Mouse (Mus musculus) 3T3-L1 (cell line): Measurements from ENCODE around the gene Ficd.

Source experiments
- DNase-seq: peaks from one replicate; pipeline ENCODE4 v3.0.0-alpha.2; 2015; ENCODE audit warnings: low read depth, low spot score

Gene Ficd

DNA sequence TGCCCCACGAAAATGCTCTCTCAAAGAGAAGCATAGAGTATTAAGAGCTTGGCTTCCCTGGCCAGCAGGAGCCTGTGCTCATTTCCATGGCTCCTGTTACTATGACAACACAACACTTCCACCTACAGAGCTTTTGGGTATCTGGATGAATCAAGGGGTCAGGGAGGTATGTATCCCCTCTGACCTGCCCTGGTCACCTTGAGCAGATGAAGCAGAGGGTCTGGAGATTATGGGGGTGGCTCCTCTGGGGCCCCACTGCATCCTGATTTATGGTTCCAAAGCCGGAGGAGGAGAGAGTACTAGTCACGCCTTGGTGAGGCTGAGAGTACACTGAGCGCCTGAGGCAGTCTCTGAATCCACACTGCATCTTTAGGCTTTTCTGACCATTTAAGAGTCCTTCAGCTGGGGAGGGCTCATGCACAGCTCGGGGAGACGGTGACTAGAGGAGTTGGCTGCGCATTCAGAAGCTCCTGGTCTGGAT lies 4.9 kb upstream of the Ficd start:
- no peak for DNase-seq

DNA sequence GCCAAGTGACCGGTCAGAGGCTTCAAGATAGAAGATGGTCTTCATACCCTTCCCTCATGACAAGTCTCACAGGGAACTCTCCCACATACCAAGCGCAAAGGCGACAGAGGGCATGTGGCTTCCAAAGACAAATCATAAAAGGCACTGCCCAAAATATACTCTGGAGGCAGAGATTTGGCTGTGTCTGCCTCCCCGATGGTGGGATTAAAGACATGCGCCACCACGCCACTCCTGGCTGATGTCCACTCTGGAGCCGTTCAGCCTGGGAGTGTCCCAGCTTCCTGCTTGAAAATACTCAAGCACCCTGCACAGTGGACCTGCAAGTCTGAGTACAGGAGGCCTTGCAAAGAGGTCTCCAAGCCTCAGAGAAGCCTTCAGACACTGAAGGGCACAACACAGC lies 4.4 kb upstream of the Ficd start:
- DNase-seq: no peak

DNA sequence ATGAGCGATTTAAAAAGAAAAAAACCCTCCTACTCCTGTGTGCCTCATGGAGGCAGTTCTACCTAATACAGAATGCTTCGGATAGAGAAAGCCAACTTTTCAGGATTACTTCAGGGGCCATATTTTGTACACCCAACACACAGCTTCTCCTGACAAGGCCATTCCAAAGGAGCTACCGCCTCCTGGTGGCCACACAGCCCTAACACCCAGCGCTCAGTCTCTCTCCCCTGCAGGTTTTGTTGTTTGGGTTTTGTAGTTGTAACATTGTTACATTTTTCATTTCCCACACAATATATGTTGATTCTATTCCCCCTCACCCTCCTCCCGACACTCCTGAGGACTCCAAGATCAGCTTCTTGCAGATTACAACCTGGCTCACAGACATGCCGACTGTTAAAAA lies 3.4 kb upstream of the Ficd start:
- peak; percentile 81 for DNase-seq

DNA sequence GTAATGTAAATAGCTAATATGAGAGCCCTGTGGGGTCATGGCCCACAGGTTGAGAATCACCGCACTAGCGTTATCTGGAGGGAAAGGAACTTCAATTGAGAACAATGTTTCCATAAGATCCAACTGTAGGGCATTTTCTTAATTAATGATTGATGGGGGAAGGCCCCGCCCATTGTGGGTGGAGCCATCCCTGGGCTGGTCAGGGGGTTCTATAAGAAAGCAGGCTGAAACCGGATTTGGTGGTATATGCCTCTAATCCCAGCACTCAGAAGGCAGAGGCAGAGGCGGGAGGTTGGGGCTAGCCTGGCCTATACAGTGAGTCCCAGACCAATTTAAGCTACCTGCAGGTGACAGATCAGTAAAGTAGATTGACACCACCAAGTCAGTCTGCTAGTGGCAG lies 1.2 kb upstream of the Ficd start:
- no peak for DNase-seq

DNA sequence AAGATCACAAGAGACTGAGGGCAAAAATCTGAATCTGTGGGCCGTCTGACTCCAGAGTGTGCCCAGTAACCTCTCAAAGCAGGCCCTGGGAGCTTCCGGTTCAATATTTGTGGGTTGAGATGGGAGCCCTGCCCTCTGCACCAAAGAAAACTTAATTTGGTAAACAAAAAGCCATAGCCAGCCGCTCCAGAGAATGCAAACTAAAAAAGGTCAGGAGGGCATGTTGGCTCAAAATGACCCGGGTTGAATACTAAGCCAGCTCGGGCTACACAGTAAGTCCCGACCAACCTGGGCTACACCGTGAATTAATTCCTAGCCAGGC lies 619 bp upstream of the Ficd start:
- DNase-seq: no peak

DNA sequence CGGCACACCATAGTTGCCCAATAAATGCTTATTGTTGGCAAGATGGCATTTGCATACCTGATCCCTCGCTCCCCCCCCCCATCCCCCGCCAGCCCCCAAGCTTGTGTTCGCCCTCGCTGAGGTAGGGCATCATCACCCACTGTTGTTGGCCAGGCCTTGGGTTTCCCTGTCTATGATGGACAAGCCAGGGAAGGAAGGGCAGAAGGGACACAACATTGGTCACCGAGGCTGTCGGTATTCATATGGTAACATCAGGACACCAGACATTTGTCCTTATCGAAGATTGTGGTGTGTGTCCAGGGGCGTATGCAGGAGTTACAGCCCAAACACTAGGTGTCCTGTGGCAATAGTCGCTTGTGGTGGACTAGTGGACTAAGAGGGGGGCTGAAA lies 505 bp downstream of the Ficd start:
- peak; percentile 33 for DNase-seq

DNA sequence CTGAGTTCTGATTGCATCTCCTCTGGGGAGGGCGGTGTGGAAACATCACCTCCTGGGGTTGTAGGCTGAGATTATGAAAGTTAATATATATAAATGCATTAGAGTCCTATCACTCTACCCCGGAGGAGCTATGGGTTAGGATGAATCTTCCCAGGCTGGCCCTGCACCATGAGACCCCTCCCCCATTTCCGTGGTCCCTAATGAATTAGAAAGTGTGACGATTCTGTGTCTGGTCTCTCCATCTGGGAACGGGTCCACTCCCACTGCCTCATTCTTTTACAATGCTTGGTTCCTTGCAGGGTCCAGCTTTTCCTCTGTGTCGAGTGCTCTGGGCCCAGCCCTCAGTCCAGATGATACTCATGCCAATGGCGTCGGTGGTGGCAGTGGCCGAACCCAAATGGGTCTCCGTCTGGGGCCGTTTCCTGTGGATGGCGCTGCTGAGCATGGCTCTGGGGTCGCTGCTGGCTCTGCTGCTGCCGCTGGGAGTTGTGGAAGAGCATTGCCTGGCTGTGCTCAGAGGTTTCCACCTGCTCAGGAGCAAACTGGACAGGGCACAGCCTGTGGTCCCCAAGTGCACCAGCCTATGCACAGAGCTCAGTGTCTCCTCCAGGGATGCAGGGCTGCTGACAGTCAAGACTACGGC lies 1.0 kb downstream of the Ficd start:
- peak; percentile 32 for DNase-seq

DNA sequence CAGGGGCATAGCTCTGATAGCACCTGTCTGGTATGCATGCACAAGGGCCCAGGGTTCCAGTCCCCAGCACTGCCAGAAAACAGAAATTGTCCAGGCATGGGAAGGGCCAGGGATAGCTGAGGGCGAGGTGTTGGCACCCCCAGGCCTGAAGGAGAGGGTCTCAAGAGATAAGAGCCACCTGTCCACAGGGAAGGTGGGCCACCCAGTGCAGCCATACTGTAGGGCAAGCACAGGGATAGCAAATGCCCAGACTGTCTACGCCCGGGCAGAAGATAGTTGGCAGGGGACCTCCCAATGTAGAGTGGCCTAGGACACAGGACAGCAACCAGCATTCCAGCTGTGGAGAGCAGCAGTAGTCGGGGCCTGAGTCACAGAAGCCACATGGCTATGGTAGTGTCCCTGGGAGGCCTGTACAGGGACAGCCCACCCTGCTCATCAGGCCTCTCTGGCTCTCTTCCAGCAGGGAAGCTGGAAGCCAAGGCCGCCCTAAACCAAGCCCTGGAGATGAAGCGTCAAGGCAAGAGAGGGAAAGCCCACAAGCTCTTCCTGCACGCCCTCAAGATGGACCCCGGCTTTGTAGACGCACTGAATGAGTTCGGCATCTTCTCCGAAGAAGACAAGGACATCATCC lies 2.1 kb downstream of the Ficd start:
- no peak for DNase-seq

DNA sequence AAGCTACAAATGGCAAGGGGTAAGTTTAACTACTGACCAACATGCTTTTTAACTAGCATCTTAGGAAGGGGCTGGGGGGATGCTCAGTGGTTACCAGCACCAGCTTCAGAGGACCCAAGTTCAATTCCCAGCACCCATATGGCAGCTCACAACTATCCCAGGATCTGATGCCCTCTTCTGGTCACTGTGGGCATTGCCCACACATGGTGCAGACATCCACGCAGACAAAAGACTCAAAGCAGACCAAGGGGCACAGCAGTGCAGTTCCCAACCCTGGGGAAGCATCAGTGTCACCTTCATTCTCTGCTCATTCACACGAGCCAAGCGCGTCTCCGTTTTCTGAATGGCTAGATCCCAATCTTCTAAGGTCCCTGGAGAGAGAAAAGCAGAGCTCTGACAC lies 12.0 kb downstream of the Ficd start:
- DNase-seq: no peak

DNA sequence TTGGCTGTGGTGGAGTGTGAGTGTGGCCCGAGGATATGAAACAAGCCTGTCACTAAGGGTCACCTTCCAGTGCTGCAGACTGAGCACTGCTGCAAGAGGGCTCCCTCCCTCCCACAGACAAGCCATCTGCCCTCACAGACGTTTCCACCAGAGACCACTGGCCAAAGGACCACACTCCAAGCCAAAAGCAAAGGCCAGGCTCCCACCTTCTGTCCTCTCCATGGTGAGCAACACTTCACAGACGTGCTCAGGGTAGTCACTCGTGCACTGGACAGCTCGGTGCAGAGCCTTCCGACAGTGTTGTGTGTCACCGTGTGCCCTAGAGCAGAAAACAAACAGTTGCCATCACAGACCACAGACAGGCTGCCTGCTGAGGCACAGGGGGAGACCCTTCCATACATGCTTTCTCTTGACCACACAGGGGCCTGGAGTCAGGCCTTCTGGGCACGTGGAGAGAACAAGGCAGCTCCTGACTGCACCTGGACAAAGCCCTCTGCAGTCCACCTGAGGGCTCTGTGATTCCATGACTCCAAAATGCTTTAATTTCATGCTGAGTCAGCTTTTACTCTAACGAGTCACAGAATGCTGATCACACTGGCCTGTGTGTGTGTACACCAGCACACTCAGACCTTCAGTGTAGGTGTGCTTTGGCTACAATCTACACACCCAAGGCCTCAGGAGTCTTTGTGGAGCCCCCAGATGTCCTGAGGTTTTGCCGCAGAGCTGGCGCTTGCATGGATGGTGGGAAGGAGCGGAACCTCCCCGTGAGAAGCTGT lies 13.1 kb downstream of the Ficd start:
- DNase-seq: no peak

DNA sequence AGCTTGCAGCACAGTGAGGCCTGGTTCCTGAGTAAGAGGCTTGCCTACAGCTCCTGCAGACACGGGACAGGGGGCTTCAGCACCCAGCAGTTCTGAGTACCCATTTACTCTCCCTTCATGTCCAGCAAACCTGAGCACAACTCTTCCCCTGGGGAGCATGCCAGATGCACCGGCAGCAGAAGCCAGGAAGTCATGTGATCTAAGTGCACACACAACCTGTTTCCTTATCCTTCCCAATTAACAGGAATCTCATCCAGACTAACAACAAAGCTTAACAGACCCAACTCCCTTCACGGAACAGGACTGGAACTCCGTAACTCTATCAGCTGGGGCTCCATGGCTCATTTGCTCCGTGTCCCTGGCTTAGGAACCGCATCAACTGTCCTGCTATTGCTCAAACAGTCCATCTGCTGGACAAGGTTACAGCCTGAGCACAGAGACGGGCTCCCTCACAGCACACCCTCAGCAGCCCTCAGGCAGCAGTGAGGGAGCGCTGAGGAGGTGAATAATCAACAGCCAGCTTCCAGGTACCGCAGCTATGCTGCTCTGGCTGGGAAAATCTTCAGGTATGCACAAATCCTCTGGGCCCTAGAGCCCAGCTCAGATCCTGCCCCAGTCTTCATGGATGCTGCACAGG lies 16.0 kb downstream of the Ficd start:
- DNase-seq: no peak

DNA sequence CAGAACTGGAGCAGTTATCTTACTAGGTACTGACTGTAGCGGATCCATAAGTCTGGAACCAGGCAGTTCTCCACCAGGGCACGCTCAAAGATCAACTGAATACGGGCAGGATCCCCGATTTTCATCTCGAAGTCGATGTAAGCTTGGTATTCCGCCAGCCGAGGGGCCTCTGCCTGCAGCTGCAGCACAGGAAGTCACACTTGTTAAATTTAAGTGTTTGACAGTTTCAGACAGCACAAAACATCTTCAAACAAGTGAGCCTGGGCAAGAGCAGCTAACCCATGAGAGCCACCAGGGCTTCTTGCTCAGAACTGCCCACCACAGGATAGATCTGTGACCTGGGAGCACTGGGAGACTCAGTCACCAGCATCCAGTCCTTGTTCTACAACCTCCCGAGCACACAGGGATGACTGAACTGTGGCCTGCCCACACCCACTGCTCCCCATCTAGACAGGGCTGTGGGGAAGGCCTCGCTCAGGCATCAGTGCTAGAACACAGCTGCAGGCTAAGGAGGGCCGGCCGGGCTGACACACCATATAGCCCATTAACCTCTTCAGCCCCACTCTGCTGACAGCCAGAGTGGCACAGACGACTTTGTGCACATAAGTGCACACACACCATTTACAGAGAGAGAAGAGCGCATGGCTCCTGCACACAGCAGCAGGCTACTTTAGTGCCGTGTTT lies 19.9 kb downstream of the Ficd start:
- DNase-seq: no peak

DNA sequence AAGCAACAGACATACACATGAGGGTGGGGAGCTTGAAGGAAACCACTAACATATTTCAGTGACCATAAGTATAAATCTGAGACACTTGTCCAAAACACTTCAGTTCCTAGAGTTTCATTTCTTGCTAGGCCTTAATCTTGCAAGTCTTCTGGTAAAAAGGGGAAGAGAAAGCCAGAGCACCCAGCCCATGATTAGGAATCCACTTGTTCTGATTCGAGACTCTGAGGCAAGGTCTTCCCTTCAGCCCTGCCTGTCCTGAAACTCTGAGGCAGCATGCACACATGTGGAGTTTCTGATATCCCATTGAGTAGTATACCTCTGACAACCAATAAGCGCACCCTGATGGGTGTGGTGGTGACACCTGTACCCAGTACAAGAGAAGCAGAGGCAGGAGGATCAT lies 26.0 kb downstream of the Ficd start:
- no peak for DNase-seq

DNA sequence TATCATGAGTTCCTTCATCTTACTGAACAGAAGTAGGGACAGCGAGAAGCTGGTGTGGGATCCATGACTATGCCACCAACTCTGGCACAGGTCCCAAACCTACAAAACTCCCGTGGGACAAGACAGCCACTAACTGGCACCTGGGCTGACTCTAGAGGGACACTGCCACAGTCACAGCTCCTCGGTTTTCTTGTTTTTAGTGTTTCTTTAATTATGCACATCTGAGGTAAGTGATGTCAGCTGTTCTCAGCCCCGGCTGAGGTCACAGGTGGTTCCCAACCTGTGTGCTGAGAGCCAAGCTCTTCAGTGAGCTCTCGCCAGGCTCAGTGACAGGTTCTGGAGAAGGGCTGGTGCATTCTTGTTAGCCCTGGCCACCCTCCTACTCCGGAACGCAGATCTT lies 28.8 kb downstream of the Ficd start:
- no peak for DNase-seq

DNA sequence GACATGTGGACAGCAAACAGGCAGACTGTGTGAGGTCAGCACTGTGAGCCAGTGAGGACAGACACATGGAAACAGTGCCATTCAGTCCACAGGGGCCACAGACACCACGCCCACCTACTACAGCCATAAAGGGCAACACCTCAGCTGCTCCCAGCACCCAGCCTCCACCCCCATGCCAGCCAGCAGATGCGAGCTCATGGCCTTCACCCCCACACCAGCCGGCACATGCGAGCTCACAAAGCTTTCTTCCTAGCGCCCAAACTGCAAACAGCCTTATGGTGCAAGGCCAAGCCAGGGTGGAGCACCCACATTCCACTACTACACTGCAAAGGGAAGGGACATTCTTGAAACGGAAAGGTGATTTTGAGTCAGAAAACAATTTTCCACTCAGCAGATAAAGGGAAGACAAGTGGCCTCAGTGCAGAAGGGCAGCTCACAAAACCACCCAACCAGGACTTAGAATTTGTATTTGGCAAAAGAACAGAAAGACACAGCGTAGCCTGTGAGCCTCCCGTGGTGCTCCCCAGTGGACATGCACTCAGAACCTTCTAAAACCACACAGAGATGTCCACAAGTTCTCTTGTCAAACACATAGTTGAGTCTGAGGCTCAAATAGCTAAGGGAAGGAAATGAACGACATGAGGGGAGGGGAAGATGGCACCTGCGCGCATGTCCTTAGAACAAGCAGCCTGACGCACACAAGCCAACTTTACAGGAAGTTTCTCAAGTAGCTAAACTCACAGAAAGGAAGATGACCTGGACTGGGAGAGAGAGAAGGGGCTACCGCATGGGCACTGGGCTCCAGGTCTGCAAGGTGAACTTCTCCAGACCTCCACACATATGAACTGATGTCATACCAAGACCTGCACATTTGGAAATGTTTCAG lies 30.3 kb downstream of the Ficd start:
- no peak for DNase-seq

DNA sequence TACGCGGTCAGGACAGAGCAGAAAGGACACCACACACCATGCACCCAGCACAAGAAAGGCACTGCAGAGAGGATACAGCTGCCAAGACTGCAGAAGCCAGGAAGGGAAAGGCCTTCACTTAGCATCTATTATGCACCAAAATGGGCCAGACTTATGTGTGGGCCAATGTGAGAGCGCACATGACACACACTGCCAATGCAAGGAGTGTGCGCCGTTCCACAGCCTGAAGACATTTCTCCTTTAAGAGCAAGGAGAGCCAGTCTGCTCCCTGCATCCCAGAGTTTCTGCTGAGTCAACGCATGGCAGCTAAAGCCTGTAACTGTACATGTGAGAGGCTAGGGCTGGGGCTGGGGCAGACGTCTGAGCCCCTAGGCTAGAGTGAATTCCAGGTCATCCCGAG lies 33.2 kb downstream of the Ficd start:
- no peak for DNase-seq

DNA sequence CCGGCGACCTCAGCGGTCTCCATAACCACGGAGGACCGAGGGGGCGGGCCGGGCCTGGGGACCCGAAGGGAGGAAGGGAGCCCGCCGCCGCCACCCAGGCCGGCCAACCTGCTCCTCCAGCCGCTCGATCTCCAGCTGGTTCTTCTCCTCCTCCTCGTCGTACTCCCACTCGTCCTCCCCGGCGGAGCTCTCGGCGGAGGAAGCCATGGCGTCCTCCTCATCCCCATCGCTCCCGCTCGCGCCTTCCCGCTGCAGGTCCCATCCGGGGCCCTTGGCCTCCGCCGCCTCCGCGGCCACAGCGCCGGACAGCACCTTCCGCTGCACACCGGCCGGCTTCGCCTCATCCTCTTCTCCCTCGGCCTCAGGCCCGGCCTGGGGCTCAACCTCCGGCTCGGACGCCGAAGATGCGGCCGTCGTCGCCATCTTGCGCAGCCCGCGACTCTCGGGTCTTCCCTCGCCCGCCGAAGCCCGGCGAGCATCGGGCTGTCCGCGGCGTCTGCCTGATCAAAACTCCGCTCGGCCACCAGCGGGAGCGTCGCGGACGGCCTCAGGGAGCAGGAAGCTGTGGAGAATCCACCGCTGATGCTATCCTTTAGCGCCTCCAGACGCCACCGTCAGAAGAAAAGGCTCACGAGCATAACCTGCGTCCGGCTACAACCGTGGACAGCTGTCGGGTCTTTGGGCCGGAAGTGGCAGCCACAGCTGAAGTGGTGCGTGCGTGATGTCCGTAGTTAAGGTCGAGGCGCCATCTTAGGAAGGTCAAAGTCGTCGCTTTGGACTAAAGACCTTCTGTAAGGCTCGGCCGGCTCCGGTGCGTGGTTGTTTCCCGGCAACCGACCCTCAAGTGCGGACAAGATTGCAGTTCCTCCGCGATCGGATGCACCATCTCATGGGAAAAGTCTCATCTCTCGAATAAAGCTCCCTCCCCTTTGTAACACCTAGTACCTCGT lies 35.9 kb downstream of the Ficd start:
- peak; percentile 91 for DNase-seq

DNA sequence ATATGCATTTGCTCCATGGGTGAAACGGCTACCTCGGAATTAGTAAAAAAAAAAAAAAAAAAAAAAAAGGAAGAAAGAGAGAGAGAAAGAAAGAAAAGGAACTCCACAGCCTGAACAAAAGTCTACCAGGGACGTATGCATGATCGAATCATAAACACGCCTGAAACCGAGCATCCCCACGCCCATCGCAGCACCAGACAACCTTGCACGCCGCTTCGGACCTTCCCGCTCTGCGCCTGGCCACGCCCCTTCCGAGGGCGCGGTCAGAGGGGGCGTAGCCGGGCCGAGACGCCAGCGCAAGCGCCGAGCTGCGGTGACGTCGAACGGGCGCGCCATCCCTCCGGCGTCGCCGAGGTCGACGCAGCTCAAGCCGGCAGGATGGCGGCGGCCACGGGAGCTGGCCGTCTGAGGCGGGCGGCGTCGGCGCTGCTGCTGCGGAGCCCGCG lies 36.9 kb downstream of the Ficd start, which contains the start of the genes Sart3 and Iscu:
Gene Sart3 (minus strand): TSS at position 61 of the 446 bp plus-strand sequence.
Gene Iscu (plus strand): TSS at position 299 of the 446 bp plus-strand sequence.
- DNase-seq: peak; percentile 92

DNA sequence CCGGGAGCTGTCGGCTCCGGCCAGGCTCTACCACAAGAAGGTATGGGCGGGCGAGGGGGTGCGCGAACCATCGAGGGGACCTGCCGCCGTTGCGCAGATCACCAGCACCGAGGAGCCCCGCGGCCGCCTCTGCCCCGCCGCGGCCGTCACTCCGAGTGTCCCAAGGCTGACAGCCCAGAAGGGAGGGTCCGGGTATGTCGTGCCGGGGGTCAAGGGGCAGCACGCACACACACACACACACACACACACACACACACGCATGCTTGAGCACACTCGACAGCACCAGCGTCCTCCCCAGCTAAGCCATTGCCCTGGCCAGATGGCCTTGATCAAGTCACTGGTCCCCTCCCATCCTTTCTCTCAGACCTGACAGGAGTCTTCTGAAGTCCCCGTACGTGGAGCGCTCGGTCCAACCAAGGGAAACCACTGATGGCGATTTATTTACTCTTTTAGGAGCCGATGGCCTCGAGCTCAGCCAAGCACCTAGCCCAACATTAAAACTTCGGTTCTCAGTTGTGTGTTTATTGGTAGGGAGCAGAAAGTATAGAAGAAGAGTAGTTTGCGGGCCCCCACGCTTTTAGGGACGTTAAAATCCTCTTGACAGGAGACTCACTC lies 37.4 kb downstream of the Ficd start:
- peak; percentile 25 for DNase-seq
